Mouse (Mus musculus): ENCODE data around the gene Eme2. TPM values are rescaled to one million over a fixed set of nuclear protein-coding genes. Genes with fewer than 3 reads are reported as not detected.

Gene Eme2
- total RNA-seq, 4 experiments from 2014 or later: 19.4 to 23.5 (median 21.1) TPM

- DNase-seq (ENCODE audit: low spot score): no peak
Observed at GRCm38 (mm10) chr17:24874989-24875388, 19.9 kb downstream of the Eme2 start.

- no peak for DNase-seq (ENCODE audit: low spot score)
Observed at GRCm38 (mm10) chr17:24874405-24874745, 20.5 kb downstream of the Eme2 start.

GRCm38 (mm10) chr17:24873695-24874404 is 21.0 kb downstream of the Eme2 start:
- DNase-seq (ENCODE audit: low spot score): no peak

GRCm38 (mm10) chr17:24867914-24868313 is 27.0 kb downstream of the Eme2 start:
- no peak for DNase-seq (ENCODE audit: low spot score)

- no peak for DNase-seq (ENCODE audit: low spot score)
Observed at GRCm38 (mm10) chr17:24865776-24866175, 29.1 kb downstream of the Eme2 start, which contains the start of gene Igfals. Gene Igfals, plus strand, starts transcription at chr17:24865997.

- DNase-seq (ENCODE audit: low spot score): no peak
Observed at GRCm38 (mm10) chr17:24861785-24862184, 33.1 kb downstream of the Eme2 start.

GRCm38 (mm10) chr17:24860076-24860475 is 34.8 kb downstream of the Eme2 start:
- no peak for DNase-seq (ENCODE audit: low spot score)

- no peak for DNase-seq (ENCODE audit: low spot score)
Observed at GRCm38 (mm10) chr17:24858967-24859366, 35.9 kb downstream of the Eme2 start.

GRCm38 (mm10) chr17:24857831-24858470 is 36.9 kb downstream of the Eme2 start:
- DNase-seq (ENCODE audit: low spot score): no peak

- DNase-seq (ENCODE audit: low spot score): no peak
Observed at GRCm38 (mm10) chr17:24856589-24856988, 38.3 kb downstream of the Eme2 start.

- no peak for DNase-seq (ENCODE audit: low spot score)
Observed at GRCm38 (mm10) chr17:24855838-24856464, 38.9 kb downstream of the Eme2 start.

- no peak for DNase-seq (ENCODE audit: low spot score)
Observed at GRCm38 (mm10) chr17:24851381-24852125, 43.3 kb downstream of the Eme2 start.

GRCm38 (mm10) chr17:24850773-24851127 is 44.1 kb downstream of the Eme2 start:
- DNase-seq (ENCODE audit: low spot score): no peak

GRCm38 (mm10) chr17:24850065-24850772 is 44.7 kb downstream of the Eme2 start, which contains the start of gene Fahd1:
Gene Fahd1, minus strand, starts transcription at chr17:24850364.
- peak; percentile 98 for DNase-seq (ENCODE audit: low spot score)

GRCm38 (mm10) chr17:24849733-24850064 is 45.2 kb downstream of the Eme2 start:
- no peak for DNase-seq (ENCODE audit: low spot score)

GRCm38 (mm10) chr17:24848600-24849031 is 46.3 kb downstream of the Eme2 start:
- no peak for DNase-seq (ENCODE audit: low spot score)

- no peak for DNase-seq (ENCODE audit: low spot score)
Observed at GRCm38 (mm10) chr17:24847386-24847785, 47.5 kb downstream of the Eme2 start.

GRCm38 (mm10) chr17:24844525-24844924 is 50.4 kb downstream of the Eme2 start:
- DNase-seq (ENCODE audit: low spot score): no peak

GRCm38 (mm10) chr17:24842631-24843030 is 52.3 kb downstream of the Eme2 start:
- no peak for DNase-seq (ENCODE audit: low spot score)

- DNase-seq (ENCODE audit: low spot score): no peak
Observed at GRCm38 (mm10) chr17:24841133-24841532, 53.8 kb downstream of the Eme2 start.

- no peak for DNase-seq (ENCODE audit: low spot score)
Observed at GRCm38 (mm10) chr17:24840341-24840740, 54.5 kb downstream of the Eme2 start.

- DNase-seq (ENCODE audit: low spot score): no peak
Observed at GRCm38 (mm10) chr17:24839842-24840241, 55.0 kb downstream of the Eme2 start, which contains the start of gene Hagh. Gene Hagh, plus strand, starts transcription at chr17:24840143.
